Mouse (Mus musculus) hindbrain, embryonic 16.5 days (tissue): Measurements from ENCODE around the gene Slc10a3. TPM values are rescaled to one million over a fixed set of nuclear protein-coding genes. Genes with fewer than 3 reads are reported as not detected.
"Not testable (repeated sequence)": the region's sequence is repeated elsewhere in the genome, so short reads cannot be mapped to it uniquely, and the experiment has no call there.

Source experiments
- ATAC-seq: fragments of 200-750 bp; cut with Nextera tagmentation; 2 replicates; pipeline ENCODE4 v1.8.0; 2017; ENCODE audit warnings: moderate TSS enrichment, moderate library complexity
- H3K27ac ChIP-seq: fragments of 300-500 bp; sonication (generic); 2 replicates; pipeline ENCODE4 v1.5.1; 2014; ENCODE audit warnings: low read depth, mild to moderate bottlenecking, control low read depth, low read length, moderate library complexity
- H3K27me3 ChIP-seq: fragments of 300-500 bp; sonication (generic); replicated peaks from 2 replicates; pipeline ENCODE4 v1.6.1; 2014; ENCODE audit warnings: low read length; ENCODE audit not compliant: control insufficient read depth, insufficient read depth
- H3K36me3 ChIP-seq: fragments of 300-500 bp; sonication (generic); 2 replicates; pipeline ENCODE4 v1.6.1; 2014; ENCODE audit warnings: mild to moderate bottlenecking, low read length, moderate library complexity, mixed read lengths; ENCODE audit not compliant: control insufficient read depth, insufficient read depth
- H3K4me1 ChIP-seq: fragments of 300-500 bp; sonication (generic); 2 replicates; pipeline ENCODE4 v1.6.1; 2014; ENCODE audit warnings: low read depth, low read length; ENCODE audit not compliant: control insufficient read depth, insufficient read depth
- H3K4me2 ChIP-seq: fragments of 300-500 bp; sonication (generic); 2 replicates; pipeline ENCODE4 v1.6.1; 2014; ENCODE audit warnings: mild to moderate bottlenecking, low read length, control low read depth, moderate library complexity
- H3K4me3 ChIP-seq: fragments of 300-500 bp; sonication (generic); 2 replicates; pipeline ENCODE4 v1.5.1; 2014; ENCODE audit warnings: mild to moderate bottlenecking, low read length, control low read depth, moderate library complexity
- H3K9ac ChIP-seq: fragments of 300-500 bp; sonication (generic); 2 replicates; pipeline ENCODE4 v1.6.1; 2014; ENCODE audit warnings: low read depth, mild to moderate bottlenecking, control low read depth, low read length, moderate library complexity
- H3K9me3 ChIP-seq: fragments of 300-500 bp; sonication (generic); 2 replicates; pipeline ENCODE4 v1.6.1; 2014; ENCODE audit warnings: mild to moderate bottlenecking, low read length, moderate library complexity; ENCODE audit not compliant: control insufficient read depth
- WGBS: fragments of 180-500 bp; shearing (Covaris S2); extraction: QIAGEN DNeasy Blood & Tissue Kit; methylation state at CpG from one replicate; pipeline ENCODE4 v1.1.7; 2014; 5-methylcytosine and 5-hydroxymethylcytosine counted together
- polyA plus RNA-seq: library from polyadenylated mRNA; unstranded; fragments of >200 nt; fragmentation: Nextera tagmentation; extraction: Ambion mirVana; gene quantifications from 2 replicates; pipeline ENCODE4 v1.2.1, GENCODE M21; 2015

The Slc10a3 gene
- polyA plus RNA-seq, 1 experiment from 2014 or later = 8.2 TPM

GRCm38 (mm10) chrX:74367512-74367911 lies 5.6 kb downstream of the Slc10a3 start:
- peaks cover 2% of the 10 kb centered on the region; the same call in 1 of the 2 replicates for H3K36me3 ChIP-seq
- H3K4me1 ChIP-seq = peaks cover 8% of the 10 kb centered on the region
- H3K27ac ChIP-seq = peak overlapping the region; percentile 80
- H3K4me2 ChIP-seq = peak overlapping the region; percentile 70
- H3K4me3 ChIP-seq = peak overlapping the region; percentile 61
- H3K27me3 ChIP-seq = no peaks in the 10 kb centered on the region
- 0 out of 2 replicates have a peak, but pooled peaks have one; percentile 12 for ATAC-seq
- WGBS = 66% methylated on average over 10 of the region's 10 CpGs
- H3K9me3 ChIP-seq = no peaks in the 10 kb centered on the region
- H3K9ac ChIP-seq = peak overlapping the region; percentile 81

GRCm38 (mm10) chrX:74359171-74359570 lies 14.0 kb downstream of the Slc10a3 start:
- Histone ChIP-seq H3K27me3 (no peaks in the 10 kb centered on the region), H3K4me3 (no peak overlapping the region), H3K4me2 (no peak overlapping the region), H3K9me3 (no peaks in the 10 kb centered on the region), H3K36me3 (no peaks in the 10 kb centered on the region), H3K9ac (no peak overlapping the region), H3K27ac (no peak overlapping the region), H3K4me1 (no peaks in the 10 kb centered on the region)
- WGBS = 59% methylated on average over 11 of the region's 11 CpGs
- no peak for ATAC-seq

GRCm38 (mm10) chrX:74357069-74357468 lies 16.1 kb downstream of the Slc10a3 start:
- not testable (repeated sequence) for H3K27ac ChIP-seq, ATAC-seq

GRCm38 (mm10) chrX:74353467-74353770 lies 19.7 kb downstream of the Slc10a3 start, which contains the start of gene Lage3:
Gene Lage3, minus strand, starts transcription at chrX:74353618.
- H3K9ac ChIP-seq = peak within 1 kb of the TSS; percentile 61
- WGBS = 12% methylated on average over 14 of the region's 22 CpGs
- no peaks in the 10 kb centered on the region for H3K36me3 ChIP-seq
- peak; percentile 93 for ATAC-seq
- no peaks in the 10 kb centered on the region for H3K9me3 ChIP-seq
- H3K4me1 ChIP-seq = no peaks in the 10 kb centered on the region
- peak within 1 kb of the TSS; percentile 75 for H3K27ac ChIP-seq
- H3K27me3 ChIP-seq = no peaks in the 10 kb centered on the region
- H3K4me2 ChIP-seq = peak within 1 kb of the TSS; percentile 53
- peak within 1 kb of the TSS; percentile 43 for H3K4me3 ChIP-seq

More at GRCm38 (mm10) chrX:74357069-74357468, 16.1 kb downstream of the Slc10a3 start:
- 93% methylated on average over 3 of the region's 3 CpGs for WGBS
- H3K36me3 ChIP-seq, H3K9me3 ChIP-seq, H3K4me2 ChIP-seq, H3K27me3 ChIP-seq, H3K4me1 ChIP-seq, H3K9ac ChIP-seq, H3K4me3 ChIP-seq: not testable (repeated sequence)

GRCm38 (mm10) chrX:74352645-74353466 lies 20.3 kb downstream of the Slc10a3 start:
- Histone ChIP-seq H3K27me3 (no peaks in the 10 kb centered on the region), H3K4me3 (peak overlapping the region; percentile 43), H3K4me2 (peak overlapping the region; percentile 53), H3K9me3 (no peaks in the 10 kb centered on the region), H3K9ac (peak overlapping the region; percentile 61), H3K4me1 (no peaks in the 10 kb centered on the region), H3K27ac (peak overlapping the region; percentile 75), H3K36me3 (no peaks in the 10 kb centered on the region)
- WGBS = 25% methylated on average over 13 of the region's 13 CpGs
- peak; percentile 52 for ATAC-seq

GRCm38 (mm10) chrX:74330166-74330930 lies 42.8 kb downstream of the Slc10a3 start:
- H3K36me3 ChIP-seq = 0 out of 2 replicates have a peak, but pooled peaks cover 2% of the 10 kb centered on the region
- no peaks in the 10 kb centered on the region for H3K9me3 ChIP-seq
- peak overlapping the region; percentile 75 for H3K4me2 ChIP-seq
- no peaks in the 10 kb centered on the region for H3K27me3 ChIP-seq
- H3K4me1 ChIP-seq = peaks cover 12% of the 10 kb centered on the region; the same call in 1 of the 2 replicates
- 19% methylated on average over 2 of the region's 2 CpGs for WGBS
- no peak for ATAC-seq
- peak overlapping the region; percentile 55 for H3K4me3 ChIP-seq
- peak overlapping the region; percentile 68 for H3K9ac ChIP-seq
- peak overlapping the region; percentile 54 for H3K27ac ChIP-seq

GRCm38 (mm10) chrX:74329215-74329671 lies 43.9 kb downstream of the Slc10a3 start:
- peak overlapping the region; percentile 68 for H3K9ac ChIP-seq
- no peaks in the 10 kb centered on the region for H3K36me3 ChIP-seq
- peak overlapping the region; percentile 75 for H3K4me2 ChIP-seq
- peaks cover 12% of the 10 kb centered on the region; the same call in 1 of the 2 replicates for H3K4me1 ChIP-seq
- H3K27me3 ChIP-seq = no peaks in the 10 kb centered on the region
- peak overlapping the region; percentile 55 for H3K4me3 ChIP-seq
- ATAC-seq = peak; percentile 51
- no peaks in the 10 kb centered on the region for H3K9me3 ChIP-seq
- H3K27ac ChIP-seq = peak overlapping the region; percentile 85
- 17% methylated on average over 9 of the region's 10 CpGs for WGBS

GRCm38 (mm10) chrX:74328725-74329161 lies 44.4 kb downstream of the Slc10a3 start, which contains the start of gene Plxna3:
Gene Plxna3, plus strand, starts transcription at chrX:74329066.
- Histone ChIP-seq H3K27me3 (no peaks in the 10 kb centered on the region), H3K9ac (peak within 1 kb of the TSS; percentile 68), H3K4me1 (peaks cover 12% of the 10 kb centered on the region; the same call in 1 of the 2 replicates), H3K4me2 (peak within 1 kb of the TSS; percentile 75), H3K9me3 (no peaks in the 10 kb centered on the region), H3K27ac (peak within 1 kb of the TSS; percentile 85), H3K4me3 (peak within 1 kb of the TSS; percentile 55), H3K36me3 (no peaks in the 10 kb centered on the region)
- peak; percentile 96 for ATAC-seq
- 15% methylated on average over 27 of the region's 30 CpGs for WGBS
